17 mouse cellular contexts compared by ENCODE assay signal in the genomic region with DNA sequence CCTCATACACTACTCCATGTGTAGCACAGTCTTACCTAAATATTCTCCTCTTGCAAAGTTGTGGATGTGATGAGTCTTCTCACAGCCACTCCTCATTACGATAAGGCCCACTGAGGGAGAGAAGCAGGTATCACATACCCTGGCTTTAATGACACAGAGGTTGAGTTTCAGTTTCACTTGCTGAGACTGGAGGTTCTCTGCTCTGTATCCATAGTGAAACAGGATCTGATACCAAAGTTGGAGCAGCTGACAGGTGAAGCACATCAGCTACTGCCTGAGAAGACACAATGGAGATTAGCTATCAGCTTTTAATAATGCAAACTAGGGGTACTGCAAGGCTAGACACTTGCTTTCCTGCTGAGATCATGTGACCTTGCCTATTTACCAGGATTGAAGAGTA.
"Had no signal": no experiment of that assay in that cellular context is flagged by ENCODE, and none has a peak within 500 bp of the region (broad histone marks: within the 10 kb centered on the region; RNA-seq: fewer than 3 reads in every experiment).

No protein-coding gene starts in this region.

- DNase-seq: lung, adult 18-20 months; lung, embryonic 14.5 days; lung, postnatal 10 days; lung, postnatal 4 days; midbrain, embryonic 14.5 days; retina, postnatal 1 day; right cerebral cortex, adult 18-20 months; thymus, adult 2 months; thymus, postnatal 25 days; thymus, postnatal 4 days had no signal

- ATAC-seq: midbrain, embryonic 16.5 days had no signal

- H3K36me3 ChIP-seq: midbrain, embryonic 10.5 days; neural tube, embryonic 13.5 days; neural tube, embryonic 15.5 days; stomach, embryonic 15.5 days had no signal

- H3K4me2 ChIP-seq: lung, embryonic 14.5 days; neural tube, embryonic 13.5 days; neural tube, embryonic 15.5 days; stomach, embryonic 15.5 days had no signal

- H3K4me1 ChIP-seq: midbrain, embryonic 10.5 days; neural tube, embryonic 13.5 days; neural tube, embryonic 15.5 days; stomach, embryonic 15.5 days had no signal

- H3K9me3 ChIP-seq: midbrain, embryonic 10.5 days; neural tube, embryonic 13.5 days; neural tube, embryonic 15.5 days; stomach, embryonic 15.5 days had no signal

- H3K27ac ChIP-seq: midbrain, embryonic 10.5 days; neural tube, embryonic 13.5 days; neural tube, embryonic 15.5 days; stomach, embryonic 15.5 days; stomach, postnatal 0 days had no signal

- H3K9ac ChIP-seq: lung, embryonic 14.5 days; neural tube, embryonic 13.5 days; neural tube, embryonic 15.5 days; stomach, embryonic 15.5 days had no signal

- H3K4me3 ChIP-seq: midbrain, embryonic 10.5 days; myocyte; neural tube, embryonic 13.5 days; neural tube, embryonic 15.5 days; stomach, embryonic 15.5 days had no signal

- H3K27me3 ChIP-seq: neural tube, embryonic 13.5 days; neural tube, embryonic 15.5 days; stomach, embryonic 15.5 days had no signal
